Mouse (Mus musculus) bone marrow macrophage, adult 2 months (primary cell): ENCODE measurements around the gene Tbc1d2b.

Source experiments
- CTCF ChIP-seq: IDR thresholded peaks from 2 replicates; pipeline ENCODE4 v1.5.1; 2012; ENCODE audit warnings: low read depth, mild to moderate bottlenecking, low read length, moderate library complexity
- POLR2A ChIP-seq: IDR thresholded peaks from 2 replicates; pipeline ENCODE4 v1.6.1; 2012; ENCODE audit warnings: mild to moderate bottlenecking, low read depth, low read length, borderline replicate concordance

- TF ChIP-seq CTCF (no peak), POLR2A (no peak)
Measured at GRCm38 (mm10) chr9:90266059-90266458, 4.5 kb downstream of the Tbc1d2b start.
